Mouse (Mus musculus) limb, embryonic 14.5 days (tissue): ENCODE results near the gene Slc48a1. TPM values are rescaled to one million over a fixed set of nuclear protein-coding genes. Genes with fewer than 3 reads are reported as not detected.

Source experiments
- ATAC-seq: fragments of 200-750 bp; cut with Nextera tagmentation; 2 replicates; pipeline ENCODE4 v1.8.0; 2017; ENCODE audit warnings: low read depth, moderate number of reproducible peaks, moderate TSS enrichment; ENCODE audit not compliant: low FRiP score
- DNase-seq: peaks from one replicate; pipeline ENCODE4 v3.0.0-alpha.2; 2015; ENCODE audit warnings: low spot score
- H3K27ac ChIP-seq: fragments of 300-500 bp; sonication (generic); replicated peaks from 2 replicates; pipeline ENCODE4 v1.5.1; 2014; ENCODE audit warnings: low read depth, mild to moderate bottlenecking, low read length, moderate library complexity, mixed read lengths
- H3K27me3 ChIP-seq: fragments of 300-500 bp; sonication (generic); 2 replicates; pipeline ENCODE4 v1.6.1; 2014; ENCODE audit warnings: low read length, mixed read lengths; ENCODE audit not compliant: control insufficient read depth, insufficient read depth
- H3K36me3 ChIP-seq: fragments of 300-500 bp; sonication (generic); 2 replicates; pipeline ENCODE4 v1.6.1; 2014; ENCODE audit warnings: mild to moderate bottlenecking, low read length, moderate library complexity, mixed read lengths; ENCODE audit not compliant: control insufficient read depth, insufficient read depth
- H3K4me1 ChIP-seq: fragments of 300-500 bp; sonication (generic); 2 replicates; pipeline ENCODE4 v1.6.1; 2014; ENCODE audit warnings: antibody characterized with exemption, low read length, mixed read lengths; ENCODE audit not compliant: control insufficient read depth, insufficient read depth
- H3K4me2 ChIP-seq: fragments of 300-500 bp; sonication (generic); replicated peaks from 2 replicates; pipeline ENCODE4 v1.6.1; 2014; ENCODE audit warnings: low read depth, mild to moderate bottlenecking, low read length, moderate library complexity; ENCODE audit not compliant: severe bottlenecking
- H3K4me3 ChIP-seq: fragments of 300-500 bp; sonication (generic); replicated peaks from 2 replicates; pipeline ENCODE4 v1.5.1; 2014; ENCODE audit warnings: low read length
- H3K9ac ChIP-seq: fragments of 300-500 bp; sonication (generic); 2 replicates; pipeline ENCODE4 v1.6.1; 2014; ENCODE audit warnings: mild to moderate bottlenecking, low read depth, low read length, moderate library complexity; ENCODE audit not compliant: severe bottlenecking
- H3K9me3 ChIP-seq: fragments of 300-500 bp; sonication (generic); 2 replicates; pipeline ENCODE4 v1.6.1; 2016; ENCODE audit warnings: low read length; ENCODE audit not compliant: control insufficient read depth
- POLR2A ChIP-seq: fragments of 200-500 bp; IDR thresholded peaks from 2 replicates; pipeline ENCODE4 v1.8.0; 2012; ENCODE audit warnings: inconsistent platforms, mild to moderate bottlenecking, moderate library complexity, borderline replicate concordance; ENCODE audit not compliant: insufficient read depth, insufficient read length; ENCODE audit errors: extremely low read depth
- WGBS: fragments of 180-500 bp; shearing (Covaris S2); extraction: QIAGEN DNeasy Blood & Tissue Kit; methylation state at CpG from one replicate; pipeline ENCODE4 v1.1.7; 2014; 5-methylcytosine and 5-hydroxymethylcytosine counted together
- polyA plus RNA-seq, 2 experiments: library from polyadenylated mRNA; depleted of rRNA in 1 of 2; stranded (reverse) in 1 of 2; unstranded in 1 of 2; fragments of >200 nt; fragmentation: Nextera tagmentation in 1 of 2; extraction: Ambion mirVana in 1 of 2; gene quantifications; 2 replicates each; pipeline versions ENCODE4 v1.2.1 to v1.2.3; 2012 to 2014

The Slc48a1 gene
- polyA plus RNA-seq, 2 experiments, result 23.4 to 46.2 TPM

DNA sequence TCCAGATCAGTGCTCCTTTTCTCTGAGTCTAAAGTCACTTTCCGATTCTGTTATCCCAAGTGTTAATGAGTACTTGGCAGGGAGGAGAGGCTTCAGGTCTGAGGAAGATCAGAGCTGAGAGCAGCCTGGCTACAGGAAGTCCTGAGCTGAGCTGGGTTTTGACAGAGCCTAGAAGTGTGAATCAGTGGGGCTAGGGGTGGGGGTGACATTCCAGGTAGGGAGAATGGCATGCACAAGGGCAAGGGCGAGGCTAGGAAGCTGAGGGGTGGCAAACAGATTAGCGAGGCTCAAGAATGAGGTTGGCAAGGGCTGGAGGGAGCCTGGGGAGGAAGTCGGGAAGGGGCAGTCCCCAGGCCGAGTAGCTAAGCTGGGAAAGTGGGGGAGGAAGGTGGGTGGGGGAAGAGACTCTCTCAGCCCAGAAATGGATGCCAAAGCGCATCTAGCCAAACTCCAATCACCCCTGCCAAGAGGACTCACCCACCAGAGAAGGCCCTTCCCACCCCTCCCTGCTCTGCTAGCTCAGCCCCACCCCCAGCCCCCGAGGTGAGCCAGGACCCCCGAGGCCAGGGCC, 59.3 kb downstream of the Slc48a1 start:
- Histone ChIP-seq H3K27me3 (no peaks in the 10 kb centered on the region), H3K36me3 (no peaks in the 10 kb centered on the region), H3K9ac (no peak overlapping the region), H3K4me1 (peaks cover 28% of the 10 kb centered on the region), H3K27ac (peak overlapping the region; percentile 65), H3K4me2 (no peak overlapping the region), H3K4me3 (no peak overlapping the region), H3K9me3 (no peaks in the 10 kb centered on the region)
- ATAC-seq, result no peak
- peak; percentile 17 for DNase-seq
- TF ChIP-seq POLR2A, result no peak
- 9% methylated on average over 7 of the region's 8 CpGs for WGBS

DNA sequence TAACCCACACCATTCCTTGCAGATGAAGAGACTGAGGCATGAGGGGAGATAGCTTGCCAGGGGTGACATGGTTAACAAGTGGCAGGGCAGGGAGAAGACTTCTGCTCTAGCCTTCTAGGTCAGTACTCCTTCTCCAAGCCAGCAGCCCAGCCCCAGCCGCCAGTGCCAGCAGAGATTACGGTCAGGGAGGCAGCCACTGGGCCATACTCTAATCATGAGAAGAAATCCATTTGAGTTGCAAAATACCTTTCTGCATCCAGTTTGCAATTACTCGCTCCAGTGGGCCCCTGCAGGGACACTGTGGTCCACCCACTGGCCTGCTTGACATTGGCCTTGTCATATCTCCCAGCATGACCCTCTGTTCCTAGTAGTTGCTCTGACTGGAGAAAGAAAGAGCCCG, 60.1 kb downstream of the Slc48a1 start:
- H3K9ac ChIP-seq, result no peak overlapping the region
- no peak overlapping the region for H3K27ac ChIP-seq
- H3K4me3 ChIP-seq, result no peak overlapping the region
- no peaks in the 10 kb centered on the region for H3K27me3 ChIP-seq
- no peak overlapping the region for H3K4me2 ChIP-seq
- H3K4me1 ChIP-seq, result peaks cover 24% of the 10 kb centered on the region
- TF ChIP-seq POLR2A, result no peak
- 89% methylated on average over 4 of the region's 4 CpGs for WGBS
- ATAC-seq, result no peak
- H3K9me3 ChIP-seq, result no peaks in the 10 kb centered on the region
- no peaks in the 10 kb centered on the region for H3K36me3 ChIP-seq
- no peak for DNase-seq

DNA sequence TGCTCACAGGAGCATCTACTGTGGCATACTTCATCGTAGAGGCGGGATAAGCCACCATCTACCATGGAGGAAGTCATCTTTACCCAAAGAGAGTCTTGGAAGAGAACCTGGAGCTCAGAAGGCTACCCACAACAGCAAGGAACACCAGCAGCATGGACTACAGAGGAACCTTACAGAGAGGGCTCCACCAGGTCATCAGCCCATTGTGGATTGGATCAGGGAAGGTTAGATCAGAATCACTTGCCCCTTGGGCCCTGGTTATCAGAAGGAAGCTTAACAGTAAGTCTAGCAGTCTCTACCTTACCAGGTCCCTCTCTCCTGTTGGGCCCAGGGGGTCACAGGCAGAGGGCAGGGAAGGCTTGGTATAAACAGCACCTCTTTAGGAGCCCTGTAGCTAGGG, 60.7 kb downstream of the Slc48a1 start:
- Histone ChIP-seq H3K27me3 (no peaks in the 10 kb centered on the region), H3K4me2 (no peak overlapping the region), H3K27ac (0 out of 2 replicates have a peak overlapping the region, but pooled peaks have one; percentile 48), H3K9ac (no peak overlapping the region), H3K4me1 (peaks cover 24% of the 10 kb centered on the region), H3K36me3 (no peaks in the 10 kb centered on the region), H3K4me3 (no peak overlapping the region), H3K9me3 (no peaks in the 10 kb centered on the region)
- no peak for TF ChIP-seq POLR2A
- 92% methylated on average over 2 of the region's 2 CpGs for WGBS
- ATAC-seq (no peak), DNase-seq (no peak)

DNA sequence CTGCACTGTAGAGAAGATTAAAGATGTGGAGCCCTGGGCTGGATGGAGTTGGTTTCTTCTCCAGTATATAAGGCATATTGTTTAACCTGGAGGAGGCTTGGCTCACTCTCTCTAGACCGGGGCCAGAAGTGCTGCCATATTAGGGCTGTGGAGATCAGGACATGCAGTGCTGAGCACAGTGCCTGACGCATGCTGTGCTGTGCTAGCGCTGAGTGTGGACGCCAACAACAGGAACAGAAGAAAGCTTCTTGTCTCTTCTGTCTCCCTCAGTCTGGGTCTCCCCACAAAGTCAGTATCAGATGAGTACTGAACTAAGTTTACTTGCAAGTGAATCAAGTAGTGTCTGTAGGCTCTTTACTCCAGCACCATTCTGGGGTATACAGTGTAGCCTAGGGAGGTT, 61.2 kb downstream of the Slc48a1 start:
- Histone ChIP-seq H3K36me3 (no peaks in the 10 kb centered on the region), H3K27ac (peak overlapping the region; percentile 48), H3K27me3 (no peaks in the 10 kb centered on the region), H3K4me1 (peaks cover 24% of the 10 kb centered on the region), H3K9ac (no peak overlapping the region), H3K4me2 (no peak overlapping the region), H3K9me3 (no peaks in the 10 kb centered on the region), H3K4me3 (no peak overlapping the region)
- ATAC-seq (no peak), DNase-seq (no peak)
- no peak for TF ChIP-seq POLR2A
- 70% methylated on average over 4 of the region's 4 CpGs for WGBS

DNA sequence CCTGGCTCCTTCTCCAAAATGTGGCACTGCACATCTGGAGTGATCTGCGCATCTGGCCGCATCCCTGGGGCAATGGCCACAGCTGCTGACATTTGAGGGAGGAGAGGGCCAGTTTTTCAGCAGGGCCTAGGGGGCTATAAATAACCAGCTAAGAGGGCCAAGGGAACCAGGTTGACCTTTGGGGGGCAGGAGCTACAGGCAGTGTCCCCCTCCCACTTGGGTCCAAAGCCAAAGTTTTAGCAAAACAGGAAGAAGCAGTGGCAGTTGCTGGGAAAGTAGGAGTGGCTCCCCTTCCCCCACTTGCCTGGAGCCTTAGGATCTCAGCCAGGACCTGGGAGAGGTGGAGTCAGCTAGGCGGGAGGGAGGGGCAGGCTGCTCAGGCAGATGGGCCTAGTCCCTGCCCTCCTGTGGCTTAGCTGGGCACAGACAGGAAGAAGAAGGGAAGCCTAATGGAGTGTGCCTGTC, 61.7 kb downstream of the Slc48a1 start:
- Histone ChIP-seq H3K4me1 (peaks cover 24% of the 10 kb centered on the region), H3K27me3 (no peaks in the 10 kb centered on the region), H3K4me2 (no peak overlapping the region), H3K36me3 (no peaks in the 10 kb centered on the region), H3K9me3 (no peaks in the 10 kb centered on the region), H3K27ac (peak overlapping the region; percentile 48), H3K4me3 (no peak overlapping the region), H3K9ac (no peak overlapping the region)
- ATAC-seq (peak; percentile 77), DNase-seq (peak; percentile 86)
- 16% methylated on average over 3 of the region's 3 CpGs for WGBS
- no peak for TF ChIP-seq POLR2A

DNA sequence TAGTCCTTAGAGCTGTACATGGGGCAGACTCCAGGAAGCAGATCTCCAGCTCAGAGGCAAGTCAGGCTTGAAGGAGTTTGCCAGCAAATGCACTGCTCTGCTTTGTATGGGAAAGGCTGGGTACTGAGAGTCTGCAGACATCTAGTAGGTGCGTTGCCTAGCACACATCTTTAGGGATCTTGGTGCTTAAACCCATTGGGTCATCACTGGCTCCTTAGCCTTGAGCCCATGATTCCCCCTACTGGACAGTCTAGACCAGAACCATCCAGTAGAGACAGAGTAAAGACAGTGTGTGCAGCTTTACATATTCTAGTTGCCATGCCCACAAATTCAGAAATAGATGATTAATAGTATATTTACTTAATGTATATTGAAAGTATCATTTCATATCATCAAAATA, 62.5 kb downstream of the Slc48a1 start:
- 81% methylated on average over 1 of the region's 1 CpGs for WGBS
- DNase-seq (no peak), ATAC-seq (no peak)
- Histone ChIP-seq H3K4me2 (no peak overlapping the region), H3K4me3 (no peak overlapping the region), H3K9me3 (no peaks in the 10 kb centered on the region), H3K27me3 (no peaks in the 10 kb centered on the region), H3K4me1 (peaks cover 24% of the 10 kb centered on the region), H3K9ac (no peak overlapping the region), H3K36me3 (no peaks in the 10 kb centered on the region), H3K27ac (no peak overlapping the region)
- no peak for TF ChIP-seq POLR2A
